Mouse (Mus musculus) embryonic fibroblast, embryonic 13.5 days (primary cell): ENCODE measurements around the gene Farp1.

Experiments
- CTCF ChIP-seq: IDR thresholded peaks from 2 replicates; pipeline ENCODE4 v1.5.1; 2011; ENCODE audit warnings: mild to moderate bottlenecking, control low read depth, low read length, moderate library complexity, borderline replicate concordance; ENCODE audit not compliant: insufficient read depth
- POLR2A ChIP-seq: IDR thresholded peaks from 2 replicates; pipeline ENCODE4 v1.6.1; 2011; ENCODE audit warnings: low read depth, mild to moderate bottlenecking, control low read depth, low read length, moderate library complexity

- no peak for TF ChIP-seq CTCF
- TF ChIP-seq POLR2A: no peak
These were observed 9.1 kb downstream of the Farp1 start for GRCm38 (mm10) chr14:121044145-121044544.
